Mouse (Mus musculus): ENCODE results near the gene Itln1.
"Not testable (repeated sequence)": the region's sequence is repeated elsewhere in the genome, so short reads cannot be mapped to it uniquely, and the experiment has no call there.

Itln1 gene

GRCm38 (mm10) chr1:171513760-171514159 lies 21.3 kb downstream of the Itln1 start:
- DNase-seq (ENCODE audit: low read depth), result no peak

DNA sequence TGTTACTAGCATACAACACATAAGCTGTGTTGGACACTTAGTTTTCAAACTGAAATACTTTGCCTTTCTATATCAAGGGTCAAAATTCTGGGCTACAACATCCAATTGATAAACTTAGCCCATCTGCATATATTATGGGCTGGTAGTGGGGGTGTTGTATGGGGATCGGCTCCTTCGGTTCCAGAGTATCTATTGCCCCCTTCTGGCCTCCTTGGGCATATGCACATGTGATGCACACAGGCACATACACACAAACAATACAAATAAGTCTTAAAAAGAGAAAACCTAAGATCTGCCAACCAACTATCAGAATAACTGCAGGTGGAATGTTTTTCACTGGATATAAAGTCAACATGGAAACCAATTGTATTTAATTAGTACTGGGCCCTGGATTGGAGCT lies 21.9 kb downstream of the Itln1 start:
- no peak for DNase-seq (ENCODE audit: low read depth)

DNA sequence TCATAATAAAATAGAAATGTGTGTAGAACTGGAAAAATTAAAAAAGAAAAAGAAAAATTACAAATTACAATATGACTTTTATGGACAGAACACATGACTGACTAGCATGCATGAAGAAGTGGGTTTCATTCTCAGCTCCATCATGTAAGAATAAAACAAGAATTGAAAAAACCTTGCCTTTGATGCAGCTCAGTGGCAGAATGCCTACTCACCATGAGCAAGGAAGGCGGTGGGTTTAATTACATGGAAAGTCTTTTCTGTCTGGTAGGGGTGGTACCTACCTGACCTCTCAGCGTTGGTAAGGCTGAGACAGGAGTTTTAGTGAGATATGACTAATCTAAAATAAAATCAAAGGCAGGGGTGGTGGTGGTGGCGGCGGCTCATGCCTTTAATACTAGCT lies 30.5 kb downstream of the Itln1 start:
- DNase-seq (ENCODE audit: low read depth), result no peak

GRCm38 (mm10) chr1:171503592-171504291 lies 31.4 kb downstream of the Itln1 start:
- DNase-seq (ENCODE audit: low read depth), result peak; percentile 75

DNA sequence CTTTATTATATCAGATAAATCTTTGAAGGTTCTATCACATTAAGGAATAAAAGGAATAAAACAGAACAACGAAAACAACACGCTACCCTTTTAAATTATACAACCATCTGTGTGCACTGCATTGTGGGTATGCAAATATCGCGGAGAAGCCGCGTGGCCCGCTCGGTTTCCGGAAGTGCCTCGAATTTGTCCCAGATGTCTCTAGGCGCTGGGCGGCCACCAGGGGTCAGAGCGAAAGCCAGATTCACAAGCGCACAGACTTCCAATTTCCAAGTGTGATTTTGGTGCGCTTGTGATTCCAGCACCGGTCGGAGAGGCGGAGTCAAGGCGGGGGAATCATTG lies 31.9 kb downstream of the Itln1 start, which contains the start of gene Alyref2:
TSS of gene Alyref2 (plus strand) at position 229 of the 342 bp plus-strand sequence.
- peak; percentile 99 for DNase-seq (ENCODE audit: low read depth)

DNA sequence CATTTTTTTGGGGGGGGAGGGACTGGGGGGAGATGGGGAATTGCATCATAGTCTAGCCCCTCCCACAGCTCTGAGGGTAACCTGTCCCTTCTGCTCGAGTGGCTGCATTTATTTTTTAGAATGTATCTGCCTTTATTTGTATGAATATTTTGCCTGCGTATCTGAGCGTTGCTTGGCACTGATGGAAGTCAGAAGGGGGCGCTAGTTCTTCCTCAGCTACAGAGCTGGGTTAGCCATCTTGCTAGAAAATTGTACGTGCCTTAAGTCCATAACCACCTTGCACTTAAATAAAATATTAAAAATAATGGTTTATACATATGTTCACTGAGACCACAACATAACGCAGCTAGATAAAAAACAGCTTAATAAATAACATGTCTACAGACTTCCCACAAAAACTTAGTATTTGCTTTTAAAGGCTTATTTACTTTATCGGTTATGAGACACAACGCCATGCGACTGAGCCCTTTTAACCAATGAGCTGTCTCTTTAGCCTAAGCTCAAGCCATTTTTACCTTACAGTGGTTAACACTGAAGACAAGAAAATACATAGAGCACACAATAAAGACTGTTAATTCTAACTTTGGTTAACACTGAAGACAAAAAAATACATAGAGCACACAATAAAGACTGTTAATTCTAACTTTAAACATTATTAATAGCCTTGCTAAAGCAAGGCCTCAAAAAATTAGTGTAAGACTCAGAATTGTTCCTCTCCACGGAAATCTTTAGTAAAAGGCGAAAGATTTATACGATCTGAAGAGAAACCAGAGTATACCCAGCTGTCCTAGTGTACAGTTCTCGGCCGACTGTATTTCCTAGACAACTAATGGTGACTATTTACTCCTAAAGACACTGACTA lies 32.5 kb downstream of the Itln1 start:
- peak; percentile 94 for DNase-seq (ENCODE audit: low read depth)

GRCm38 (mm10) chr1:171501636-171502080 lies 33.4 kb downstream of the Itln1 start:
- peak; percentile 77 for DNase-seq (ENCODE audit: low read depth)

- DNase-seq (ENCODE audit: low read depth), result no peak
Measured at GRCm38 (mm10) chr1:171501016-171501610, 34.0 kb downstream of the Itln1 start.

GRCm38 (mm10) chr1:171499856-171500255 lies 35.2 kb downstream of the Itln1 start:
- DNase-seq (ENCODE audit: low read depth), result no peak

DNA sequence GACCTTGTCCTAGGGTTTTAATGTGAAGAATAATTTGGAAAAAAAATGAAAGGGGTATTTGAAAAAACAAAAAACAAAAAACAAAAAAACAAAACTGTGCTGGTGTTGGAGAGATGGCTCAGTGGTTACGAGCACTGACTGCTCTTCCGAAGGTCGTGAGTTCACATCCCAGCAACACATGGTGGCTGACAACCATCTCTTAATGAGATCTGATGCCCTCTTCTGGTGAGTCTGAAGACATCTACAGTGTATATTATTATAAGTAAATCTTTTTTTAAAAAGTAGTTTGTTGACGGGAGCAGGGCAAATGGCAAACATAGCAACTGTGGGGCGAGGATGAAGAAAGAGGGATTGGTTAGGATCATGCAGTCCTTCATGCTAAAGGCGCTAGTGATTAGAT lies 39.7 kb downstream of the Itln1 start:
- no peak for DNase-seq (ENCODE audit: low read depth)

DNA sequence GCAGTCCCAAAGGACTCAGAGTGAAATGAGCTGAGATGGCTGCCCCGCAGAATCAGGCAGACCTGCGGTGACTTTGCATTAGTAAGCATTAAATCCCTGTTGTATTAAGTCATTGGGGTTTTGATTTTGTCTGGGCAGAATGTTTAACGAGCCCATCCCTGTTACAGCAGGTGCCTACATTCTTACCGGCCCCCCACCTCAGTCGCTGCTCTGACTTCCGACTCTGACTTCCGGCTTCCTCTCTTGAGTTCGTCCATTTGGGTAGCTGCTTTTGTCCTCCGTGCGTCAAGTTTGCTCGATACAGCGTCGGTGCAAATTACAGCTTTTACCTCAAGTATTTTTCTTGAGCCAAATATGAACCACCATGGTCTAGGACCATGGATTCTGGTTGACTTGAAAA lies 40.9 kb downstream of the Itln1 start:
- no peak for DNase-seq (ENCODE audit: low read depth)

GRCm38 (mm10) chr1:171478968-171479367 lies 56.1 kb downstream of the Itln1 start:
- peak; percentile 81 for DNase-seq (ENCODE audit: low read depth)

DNA sequence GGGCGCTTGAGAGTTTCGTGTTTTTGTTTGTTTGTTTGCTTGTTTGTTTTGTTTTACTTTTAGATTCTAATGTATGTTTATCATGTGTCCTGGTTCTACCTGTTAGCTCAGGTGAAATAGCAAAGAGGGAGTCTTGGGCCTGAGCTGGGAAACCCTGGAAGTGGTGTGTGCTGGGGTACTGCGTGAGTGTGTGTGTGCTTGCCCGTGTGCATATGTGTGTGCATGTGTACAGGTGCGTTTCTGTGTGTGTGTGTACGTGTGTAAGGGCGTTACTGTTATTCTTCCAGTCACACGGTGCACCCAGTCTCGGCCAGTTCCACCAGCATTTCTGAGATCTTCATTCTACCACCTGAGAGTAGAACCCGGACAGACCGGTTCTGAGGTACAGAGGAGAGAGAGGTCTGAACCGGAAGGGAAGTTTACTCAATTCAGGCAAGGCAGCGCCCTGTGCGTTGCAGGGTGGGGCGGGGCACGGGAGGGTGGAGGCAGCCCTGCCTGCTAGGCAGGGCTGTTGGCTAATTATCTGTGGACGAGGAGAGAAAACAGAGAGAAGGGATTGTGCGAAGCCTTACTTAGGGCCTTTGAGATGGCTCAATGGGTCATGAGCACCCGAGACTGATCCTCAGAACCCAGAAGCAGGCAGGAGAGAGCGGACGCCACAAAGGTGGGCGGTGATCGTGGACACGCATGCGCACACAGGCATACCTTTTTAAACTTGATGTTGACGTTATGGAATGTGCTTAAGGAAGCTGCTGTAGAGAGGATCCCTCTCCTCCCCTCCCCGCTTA lies 57.1 kb downstream of the Itln1 start:
- no peak for DNase-seq (ENCODE audit: low read depth)

DNA sequence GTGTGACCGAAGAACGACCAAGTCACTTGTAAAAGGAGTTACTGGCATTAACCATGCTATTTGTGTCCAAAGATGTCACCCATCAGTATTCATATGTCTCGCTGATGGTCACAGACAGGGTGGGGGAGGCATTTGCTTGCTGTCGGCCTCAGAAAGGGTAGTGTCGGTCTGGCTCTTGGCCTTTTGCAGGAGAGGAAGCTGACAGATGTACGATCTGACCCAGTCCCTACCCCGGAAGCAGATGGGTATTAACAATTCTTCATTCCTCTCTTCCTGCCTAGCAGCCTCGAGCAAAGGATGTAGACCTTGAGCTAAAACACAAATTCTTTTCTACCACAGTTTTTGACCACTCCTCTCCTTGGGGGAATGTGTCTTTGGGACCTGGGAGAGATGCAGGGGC lies 58.0 kb downstream of the Itln1 start:
- DNase-seq (ENCODE audit: low read depth), result no peak

DNA sequence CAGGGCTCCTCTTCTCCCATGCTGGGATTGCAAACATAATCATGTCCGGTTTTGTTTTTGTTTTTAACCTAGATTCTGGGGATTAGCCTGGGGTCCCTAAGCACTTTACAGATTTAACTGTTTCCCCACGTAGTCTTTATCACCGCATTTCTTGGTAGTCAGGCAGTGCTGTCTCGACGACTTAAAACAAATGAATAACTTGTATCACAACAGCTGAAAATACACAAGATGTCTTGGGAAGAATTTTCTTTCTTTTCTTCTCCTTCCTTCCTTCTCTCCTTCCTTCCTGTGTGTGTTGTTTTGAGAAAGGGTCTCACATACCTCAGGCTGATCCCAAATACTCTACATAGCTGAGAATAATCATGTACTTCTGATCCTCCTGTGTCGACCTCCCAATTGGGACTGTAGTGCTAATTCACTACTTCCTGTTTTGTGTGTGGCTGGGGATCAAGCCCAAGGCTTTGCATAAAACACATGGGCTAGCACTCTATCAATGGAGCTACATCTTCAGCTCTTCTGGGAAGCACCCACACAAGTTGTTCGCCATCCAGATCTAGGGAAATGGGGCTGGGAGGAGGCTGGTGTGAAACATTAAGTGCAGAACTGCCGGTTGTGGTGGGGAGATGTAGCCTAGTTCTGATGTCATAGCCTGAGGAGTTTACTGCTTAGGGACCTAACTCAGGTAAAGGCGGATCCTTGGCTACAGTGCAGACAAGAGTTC lies 61.0 kb downstream of the Itln1 start:
- no peak for DNase-seq (ENCODE audit: low read depth)

DNA sequence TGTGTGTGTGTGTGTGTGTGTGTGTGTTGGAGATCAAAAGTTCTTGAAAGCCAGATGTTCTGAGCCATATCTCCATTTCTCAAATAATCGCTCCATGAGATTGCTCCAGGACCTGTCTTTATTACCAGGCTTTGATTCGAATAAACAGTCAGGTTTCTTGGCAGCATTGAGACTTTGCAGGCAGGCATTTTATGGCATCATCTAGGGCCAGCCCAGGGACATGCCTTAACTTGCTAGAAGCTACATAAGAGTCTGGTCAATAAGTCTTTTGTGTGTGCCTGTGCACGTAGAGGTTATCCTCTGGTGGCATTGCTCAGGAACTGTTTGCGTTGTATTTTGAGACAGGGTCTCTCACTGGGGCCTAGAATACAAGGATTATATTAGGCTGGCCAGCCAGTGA lies 61.6 kb downstream of the Itln1 start:
- DNase-seq (ENCODE audit: low read depth), result no peak

DNA sequence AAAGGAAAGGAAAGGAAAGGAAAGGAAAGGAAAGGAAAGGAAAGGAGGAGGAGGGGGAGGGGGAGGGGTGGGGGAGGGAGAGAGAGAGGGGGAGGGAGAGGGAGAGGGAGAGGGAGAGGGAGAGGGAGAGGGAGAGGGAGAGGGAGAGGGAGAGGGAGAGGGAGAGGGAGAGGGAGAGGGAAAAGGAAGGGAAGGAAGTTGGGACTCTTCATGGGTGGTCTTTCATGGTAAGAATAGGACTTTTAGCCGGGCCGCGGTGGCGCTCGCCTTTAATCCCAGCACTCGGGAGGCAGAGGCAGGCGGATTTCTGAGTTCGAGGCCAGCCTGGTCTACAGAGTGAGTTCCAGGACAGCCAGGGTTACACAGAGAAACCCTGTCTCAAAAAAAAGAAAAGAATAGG lies 63.2 kb downstream of the Itln1 start:
- not testable (repeated sequence) for DNase-seq (ENCODE audit: low read depth)

DNA sequence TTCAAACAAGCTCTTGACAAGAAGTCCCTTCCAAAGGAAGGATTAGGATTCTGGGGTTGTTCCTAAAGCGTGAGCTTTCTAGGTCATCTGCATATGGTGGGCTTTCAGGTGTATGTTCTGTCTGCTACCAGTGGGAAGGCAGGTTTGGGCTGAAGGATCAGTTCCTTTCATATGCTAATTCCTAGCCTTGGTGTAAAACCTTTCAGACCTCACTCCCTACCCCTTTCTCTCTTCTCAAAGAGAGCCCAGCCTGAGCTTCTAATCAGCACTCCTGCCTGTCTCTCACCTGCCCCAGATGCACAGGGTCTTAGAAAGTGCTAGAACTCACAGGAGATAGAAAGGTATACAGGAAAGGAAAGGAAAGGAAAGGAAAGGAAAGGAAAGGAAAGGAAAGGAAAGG lies 63.6 kb downstream of the Itln1 start:
- no peak for DNase-seq (ENCODE audit: low read depth)

- peak; percentile 84 for DNase-seq (ENCODE audit: low read depth)
Measured at GRCm38 (mm10) chr1:171470896-171471295, 64.2 kb downstream of the Itln1 start.

DNA sequence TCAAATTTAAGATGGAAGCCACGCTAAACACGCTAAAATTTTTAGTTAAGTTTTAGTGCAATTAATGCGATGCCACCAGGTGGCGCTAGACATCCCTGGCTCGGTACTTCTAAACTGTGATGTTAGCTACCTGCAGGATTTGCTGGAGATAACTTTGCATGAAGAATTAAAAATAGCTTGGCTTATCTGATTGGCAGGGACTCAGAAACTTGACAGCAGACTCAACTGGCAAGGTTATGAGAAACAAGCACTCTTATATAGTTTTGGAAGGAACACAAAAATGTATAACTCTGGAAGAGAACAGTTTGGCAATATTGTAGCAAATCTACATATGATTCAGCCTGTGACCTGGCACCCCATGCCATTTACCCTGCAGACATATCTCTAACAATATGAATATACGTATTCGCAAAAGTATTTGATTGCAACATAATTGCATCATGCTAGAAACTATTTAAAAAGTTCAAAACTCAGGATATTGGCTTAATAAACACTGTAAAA lies 64.7 kb downstream of the Itln1 start:
- peak; percentile 96 for DNase-seq (ENCODE audit: low read depth)

GRCm38 (mm10) chr1:171469678-171470077 lies 65.4 kb downstream of the Itln1 start:
- no peak for DNase-seq (ENCODE audit: low read depth)
